Mouse (Mus musculus) E14TG2a.4 (cell line): ENCODE measurements around the gene Tex46.

ENCODE experiments used
- CTCF ChIP-seq: conservative IDR thresholded peaks from 2 replicates; pipeline ENCODE4 v1.5.1; 2014; ENCODE audit warnings: low read length
- NANOG ChIP-seq: IDR thresholded peaks from 2 replicates; pipeline ENCODE4 v1.6.1; 2014; ENCODE audit warnings: borderline replicate concordance, low read length, mixed read lengths

DNA sequence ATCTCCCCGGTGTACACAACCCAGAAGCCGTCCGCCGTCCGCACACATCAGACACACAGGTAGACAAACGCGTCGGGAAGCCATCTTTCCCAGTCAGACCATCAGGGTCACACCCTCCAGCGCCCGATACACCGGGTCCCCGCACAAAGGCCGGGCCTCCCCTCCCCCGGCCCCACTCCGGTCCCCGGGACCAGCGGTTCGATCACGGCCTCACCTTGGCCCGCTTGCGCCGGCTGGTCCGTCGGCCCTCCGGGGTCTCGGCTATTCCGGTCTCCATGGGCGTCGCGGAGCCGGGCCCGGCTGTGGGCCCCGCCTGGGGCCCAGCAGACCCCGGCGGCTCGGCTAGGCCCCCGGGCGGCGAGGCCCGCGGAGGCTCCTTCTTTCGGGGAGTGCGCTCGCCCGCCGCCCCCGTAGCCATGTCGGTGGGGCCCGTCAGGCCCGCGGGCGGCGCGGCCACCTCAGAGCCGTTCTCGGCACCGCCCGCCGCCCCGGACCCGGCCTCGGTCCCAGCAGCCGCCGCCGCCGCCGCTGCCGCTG is 8.2 kb upstream of the Tex46 start:
- no peak for TF ChIP-seq NANOG
- TF ChIP-seq CTCF, result no peak
